Mouse (Mus musculus): ENCODE measurements at regions not wholly inside any gene's neighbourhood (a gene's known extent, or its start where the extent isn't known, plus 50 kb on each side); places are given as distances from the start of the nearest gene placed in this dataset.

- Histone ChIP-seq H3K27me3 (ENCODE audit: control insufficient read depth, insufficient read depth, low read length) (no peaks in the 10 kb centered on the region), H3K27ac (ENCODE audit: insufficient read depth, low read length) (no peak overlapping the region), H3K36me3 (ENCODE audit: control insufficient read depth, insufficient read depth, low read length) (no peaks in the 10 kb centered on the region), H3K4me3 (ENCODE audit: extremely low read depth, insufficient read depth, insufficient read length) (no peak overlapping the region), H3K4me1 (ENCODE audit: control insufficient read depth, insufficient read depth, insufficient read length) (no peaks in the 10 kb centered on the region)
- WGBS: 83% methylated on average over 3 of the region's 3 CpGs
- TF ChIP-seq POLR2A (IDR thresholded peaks at IDR 0.05; ENCODE audit: low read depth, low read length) (no peak), CTCF (IDR thresholded peaks at IDR 0.05; ENCODE audit: extremely low read depth, insufficient read depth, insufficient read length, insufficient replicate concordance) (no peak)
- no peak for DNase-seq (ENCODE audit: low read depth in 1 of 2, low spot score in 2 of 2)
Observed at GRCm38 (mm10) chr11:90121902-90122301, 65.6 kb upstream of the Gm45716 start.

DNA sequence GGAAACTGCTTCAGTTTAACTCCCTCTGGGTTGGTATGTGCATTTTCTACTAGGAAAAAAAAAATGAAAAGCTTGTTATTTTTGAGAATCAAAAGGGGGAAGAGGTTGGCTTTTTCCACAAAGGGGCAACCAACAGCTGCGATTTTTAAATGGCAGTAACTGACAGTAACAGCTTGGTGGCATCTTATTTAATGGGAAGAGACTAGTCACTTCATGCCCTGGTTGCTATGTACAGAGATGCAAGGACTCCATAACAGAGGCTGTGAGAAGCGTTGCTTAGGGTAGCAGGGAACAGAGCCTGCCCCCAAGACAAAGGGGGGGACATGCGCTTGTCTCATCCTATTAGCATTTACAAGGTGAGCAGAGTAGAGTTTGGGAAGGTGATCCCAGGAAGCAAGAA lies 64.8 kb upstream of the Gm45716 start:
- 80% methylated on average over 3 of the region's 3 CpGs for WGBS
- Histone ChIP-seq H3K36me3 (ENCODE audit: control insufficient read depth, insufficient read depth, low read length) (no peaks in the 10 kb centered on the region), H3K27ac (ENCODE audit: insufficient read depth, low read length) (no peak overlapping the region), H3K27me3 (ENCODE audit: control insufficient read depth, insufficient read depth, low read length) (no peaks in the 10 kb centered on the region), H3K4me1 (ENCODE audit: control insufficient read depth, insufficient read depth, insufficient read length) (no peaks in the 10 kb centered on the region), H3K4me3 (ENCODE audit: extremely low read depth, insufficient read depth, insufficient read length) (no peak overlapping the region)
- DNase-seq (ENCODE audit: low read depth in 1 of 2, low spot score in 2 of 2): no peak
- TF ChIP-seq CTCF (IDR thresholded peaks at IDR 0.05; ENCODE audit: extremely low read depth, insufficient read depth, insufficient read length, insufficient replicate concordance) (no peak), POLR2A (IDR thresholded peaks at IDR 0.05; ENCODE audit: low read depth, low read length) (no peak)

- no peaks in the 10 kb centered on the region for H3K4me1 ChIP-seq (ENCODE audit: control insufficient read depth, insufficient read depth, insufficient read length)
- no peaks in the 10 kb centered on the region for H3K27me3 ChIP-seq (ENCODE audit: control insufficient read depth, insufficient read depth, low read length)
- H3K36me3 ChIP-seq (ENCODE audit: control insufficient read depth, insufficient read depth, low read length): no peaks in the 10 kb centered on the region
- no peak for TF ChIP-seq POLR2A (IDR thresholded peaks at IDR 0.05; ENCODE audit: low read depth, low read length)
- no peak for TF ChIP-seq CTCF (IDR thresholded peaks at IDR 0.05; ENCODE audit: extremely low read depth, insufficient read depth, insufficient read length, insufficient replicate concordance)
- no peak overlapping the region for H3K27ac ChIP-seq (ENCODE audit: insufficient read depth, low read length)
- no peak overlapping the region for H3K4me3 ChIP-seq (ENCODE audit: extremely low read depth, insufficient read depth, insufficient read length)
- 84% methylated on average over 5 of the region's 5 CpGs for WGBS
- no peak for DNase-seq (ENCODE audit: low read depth in 1 of 2, low spot score in 2 of 2)
Observed at GRCm38 (mm10) chr11:90123851-90124250, 63.6 kb upstream of the Gm45716 start.

DNA sequence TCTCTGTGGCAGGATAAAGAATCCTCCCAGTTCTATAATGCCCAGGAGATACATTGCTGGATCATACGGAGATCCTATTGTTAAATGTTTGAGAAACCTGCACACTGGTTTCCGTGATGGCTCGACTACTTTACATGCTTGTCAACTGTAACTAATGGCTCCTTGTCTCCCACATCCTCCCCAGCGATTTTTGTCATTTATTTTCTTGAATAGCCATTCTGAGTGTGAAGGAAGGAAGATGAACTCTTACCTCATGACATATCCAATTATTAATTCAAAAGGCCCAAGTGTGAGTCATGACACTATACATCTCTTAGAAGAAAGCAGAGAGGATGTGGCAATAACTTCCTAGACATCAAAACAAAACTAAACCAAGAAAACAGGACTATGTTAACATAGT lies 61.2 kb upstream of the Gm45716 start:
- 73% methylated on average over 4 of the region's 4 CpGs for WGBS
- no peak for TF ChIP-seq CTCF (IDR thresholded peaks at IDR 0.05; ENCODE audit: extremely low read depth, insufficient read depth, insufficient read length, insufficient replicate concordance)
- TF ChIP-seq POLR2A (IDR thresholded peaks at IDR 0.05; ENCODE audit: low read depth, low read length): no peak
- DNase-seq (ENCODE audit: low read depth in 1 of 2, low spot score in 2 of 2): no peak
- no peaks in the 10 kb centered on the region for H3K27me3 ChIP-seq (ENCODE audit: control insufficient read depth, insufficient read depth, low read length)
- H3K4me3 ChIP-seq (ENCODE audit: extremely low read depth, insufficient read depth, insufficient read length): no peak overlapping the region
- no peaks in the 10 kb centered on the region for H3K36me3 ChIP-seq (ENCODE audit: control insufficient read depth, insufficient read depth, low read length)
- no peaks in the 10 kb centered on the region for H3K4me1 ChIP-seq (ENCODE audit: control insufficient read depth, insufficient read depth, insufficient read length)
- no peak overlapping the region for H3K27ac ChIP-seq (ENCODE audit: insufficient read depth, low read length)

DNA sequence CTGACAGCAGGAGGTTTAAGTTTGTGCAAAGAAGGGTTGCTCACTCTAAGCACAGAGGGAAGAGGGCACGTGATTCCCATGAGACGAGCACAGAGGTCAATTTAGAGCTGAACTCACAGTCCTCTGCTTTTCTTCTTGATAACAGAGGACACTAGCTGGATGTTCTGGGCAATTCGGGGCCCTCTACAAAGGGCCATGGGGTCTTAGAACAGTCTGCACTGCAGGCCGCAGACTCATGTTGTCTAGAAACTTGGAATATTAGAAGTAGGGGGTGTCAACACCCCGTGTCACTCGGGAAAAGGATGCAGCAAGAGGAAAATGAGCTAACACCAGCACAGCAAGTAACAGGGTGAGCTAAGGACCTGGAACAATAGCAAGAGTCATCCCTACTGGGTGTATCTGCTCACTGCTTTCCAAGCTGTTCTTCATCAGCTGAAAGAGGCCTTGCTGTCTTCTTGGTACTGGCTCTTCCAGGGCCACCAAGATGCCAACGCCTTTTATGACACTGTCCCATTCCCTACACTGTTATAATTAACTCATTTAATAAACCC lies 58.5 kb upstream of the Gm45716 start:
- H3K4me3 ChIP-seq (ENCODE audit: extremely low read depth, insufficient read depth, insufficient read length): no peak overlapping the region
- no peak for TF ChIP-seq POLR2A (IDR thresholded peaks at IDR 0.05; ENCODE audit: low read depth, low read length)
- TF ChIP-seq CTCF (IDR thresholded peaks at IDR 0.05; ENCODE audit: extremely low read depth, insufficient read depth, insufficient read length, insufficient replicate concordance): no peak
- H3K27me3 ChIP-seq (ENCODE audit: control insufficient read depth, insufficient read depth, low read length): no peaks in the 10 kb centered on the region
- no peaks in the 10 kb centered on the region for H3K36me3 ChIP-seq (ENCODE audit: control insufficient read depth, insufficient read depth, low read length)
- H3K4me1 ChIP-seq (ENCODE audit: control insufficient read depth, insufficient read depth, insufficient read length): no peaks in the 10 kb centered on the region
- H3K27ac ChIP-seq (ENCODE audit: insufficient read depth, low read length): no peak overlapping the region
- no peak for DNase-seq (ENCODE audit: low read depth in 1 of 2, low spot score in 2 of 2)
- WGBS: 81% methylated on average over 7 of the region's 7 CpGs

- H3K4me3 ChIP-seq (ENCODE audit: extremely low read depth, insufficient read depth, insufficient read length): no peak overlapping the region
- DNase-seq (ENCODE audit: low read depth in 1 of 2, low spot score in 2 of 2): no peak
- TF ChIP-seq POLR2A (IDR thresholded peaks at IDR 0.05; ENCODE audit: low read depth, low read length) (no peak), CTCF (IDR thresholded peaks at IDR 0.05; ENCODE audit: extremely low read depth, insufficient read depth, insufficient read length, insufficient replicate concordance) (no peak)
Observed at GRCm38 (mm10) chr11:90129793-90130624, 57.5 kb upstream of the Gm45716 start.

DNA sequence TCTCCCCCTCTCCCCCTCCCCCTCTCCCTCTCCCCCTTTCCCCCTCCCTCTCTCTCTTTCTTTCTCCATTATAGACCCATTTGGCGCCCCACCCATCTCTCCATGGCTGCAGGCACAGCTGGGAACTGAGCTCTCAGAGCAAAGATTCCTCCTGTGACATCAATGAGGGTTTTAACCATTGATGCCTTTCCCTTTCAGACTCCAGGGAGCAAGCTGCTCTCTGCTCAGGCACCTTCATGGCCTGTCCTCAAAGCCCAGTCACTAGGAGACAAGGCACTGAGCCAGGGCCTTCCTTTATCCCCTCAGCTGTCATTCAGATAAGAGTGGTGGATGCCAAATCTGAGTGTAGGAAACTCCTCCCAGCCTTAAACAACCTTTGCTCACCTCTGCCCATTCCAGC lies 56.8 kb upstream of the Gm45716 start:
- Histone ChIP-seq H3K36me3 (ENCODE audit: control insufficient read depth, insufficient read depth, low read length) (no peaks in the 10 kb centered on the region), H3K4me1 (ENCODE audit: control insufficient read depth, insufficient read depth, insufficient read length) (no peaks in the 10 kb centered on the region), H3K27ac (ENCODE audit: insufficient read depth, low read length) (no peak overlapping the region), H3K4me3 (ENCODE audit: extremely low read depth, insufficient read depth, insufficient read length) (no peak overlapping the region), H3K27me3 (ENCODE audit: control insufficient read depth, insufficient read depth, low read length) (no peaks in the 10 kb centered on the region)
- WGBS: 78% methylated on average over 1 of the region's 1 CpGs
- DNase-seq (ENCODE audit: low read depth in 1 of 2, low spot score in 2 of 2): no peak
- TF ChIP-seq CTCF (IDR thresholded peaks at IDR 0.05; ENCODE audit: extremely low read depth, insufficient read depth, insufficient read length, insufficient replicate concordance) (no peak), POLR2A (IDR thresholded peaks at IDR 0.05; ENCODE audit: low read depth, low read length) (no peak)

More at GRCm38 (mm10) chr11:90129793-90130624, 57.5 kb upstream of the Gm45716 start:
- Histone ChIP-seq H3K4me1 (ENCODE audit: control insufficient read depth, insufficient read depth, insufficient read length) (no peaks in the 10 kb centered on the region), H3K36me3 (ENCODE audit: control insufficient read depth, insufficient read depth, low read length) (no peaks in the 10 kb centered on the region), H3K27me3 (ENCODE audit: control insufficient read depth, insufficient read depth, low read length) (no peaks in the 10 kb centered on the region), H3K27ac (ENCODE audit: insufficient read depth, low read length) (no peak overlapping the region)
- WGBS: 40% methylated on average over 12 of the region's 12 CpGs
